Mouse (Mus musculus): ENCODE results near the gene Os9.
"Not testable (repeated sequence)": the region's sequence is repeated elsewhere in the genome, so short reads cannot be mapped to it uniquely, and the experiment has no call there.

Os9 gene

GRCm38 (mm10) chr10:127078677-127079575 lies 42.0 kb downstream of the Os9 start:
- no peak for DNase-seq

- no peak for DNase-seq
Observed at GRCm38 (mm10) chr10:127078001-127078676, 42.8 kb downstream of the Os9 start.

- no peak for DNase-seq
Observed at GRCm38 (mm10) chr10:127077515-127077914, 43.4 kb downstream of the Os9 start.

- no peak for DNase-seq
Observed at GRCm38 (mm10) chr10:127076082-127076481, 44.8 kb downstream of the Os9 start.

- no peak for DNase-seq
Observed at GRCm38 (mm10) chr10:127075651-127076050, 45.3 kb downstream of the Os9 start.

DNA sequence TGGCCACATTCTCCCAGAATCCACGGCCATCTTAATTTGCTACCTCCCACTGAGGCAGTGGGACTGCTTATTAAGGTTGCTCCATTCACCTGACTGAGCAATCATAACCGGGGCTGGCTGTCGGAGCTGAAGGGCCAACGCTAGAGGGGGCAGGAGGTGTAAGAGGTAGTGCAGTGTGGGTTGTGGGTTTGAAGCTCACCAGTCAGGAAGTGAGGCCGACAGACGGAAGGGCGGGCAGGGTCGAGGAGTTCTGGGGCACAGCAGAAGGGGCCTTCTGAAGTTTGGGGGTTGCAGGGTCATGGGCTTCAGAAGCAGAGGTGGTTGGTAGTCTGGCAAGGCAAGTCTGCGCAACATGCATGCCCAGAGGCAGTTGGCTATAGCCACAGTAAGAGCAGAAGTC lies 45.9 kb downstream of the Os9 start, which contains the start of gene Agap2:
Gene Agap2 (plus strand): TSS at position 205 of the 400 bp plus-strand sequence.
- no peak for DNase-seq

DNA sequence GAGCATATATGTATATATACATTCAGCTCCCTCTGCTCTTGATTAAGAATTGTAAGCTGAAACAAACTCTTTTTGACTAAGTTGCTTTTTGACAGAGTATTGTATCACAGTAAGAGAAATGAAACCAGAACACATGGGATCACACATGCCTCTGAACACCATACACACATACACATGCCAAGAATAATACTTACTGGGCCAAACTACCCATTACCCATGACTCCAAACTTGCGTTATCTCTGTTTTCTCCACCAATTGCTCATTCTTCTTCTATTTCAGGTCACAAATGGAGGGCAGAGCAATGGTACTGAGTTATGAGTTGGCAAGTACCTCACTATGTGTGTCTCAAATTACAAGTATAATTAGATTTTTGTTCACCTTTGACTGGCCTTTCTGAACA lies 47.0 kb downstream of the Os9 start:
- DNase-seq: no peak

DNA sequence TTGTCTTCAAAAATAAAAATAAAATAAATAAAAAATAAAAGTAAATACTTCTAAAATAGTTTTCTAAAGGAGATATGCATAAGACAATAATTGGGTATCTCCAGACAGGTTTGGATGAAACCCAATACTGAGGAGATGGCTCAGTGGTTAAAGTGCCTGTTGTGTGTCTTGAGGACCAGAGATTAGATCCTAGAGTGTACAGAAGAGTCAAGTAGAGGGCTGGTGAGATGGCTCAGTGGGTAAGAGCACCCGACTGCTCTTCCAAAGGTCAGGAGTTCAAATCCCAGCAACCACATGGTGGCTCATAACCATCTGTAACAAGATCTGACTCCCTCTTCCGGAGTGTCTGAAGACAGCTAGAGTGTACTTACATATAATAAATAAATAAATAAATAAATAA lies 48.0 kb downstream of the Os9 start:
- DNase-seq: not testable (repeated sequence)

DNA sequence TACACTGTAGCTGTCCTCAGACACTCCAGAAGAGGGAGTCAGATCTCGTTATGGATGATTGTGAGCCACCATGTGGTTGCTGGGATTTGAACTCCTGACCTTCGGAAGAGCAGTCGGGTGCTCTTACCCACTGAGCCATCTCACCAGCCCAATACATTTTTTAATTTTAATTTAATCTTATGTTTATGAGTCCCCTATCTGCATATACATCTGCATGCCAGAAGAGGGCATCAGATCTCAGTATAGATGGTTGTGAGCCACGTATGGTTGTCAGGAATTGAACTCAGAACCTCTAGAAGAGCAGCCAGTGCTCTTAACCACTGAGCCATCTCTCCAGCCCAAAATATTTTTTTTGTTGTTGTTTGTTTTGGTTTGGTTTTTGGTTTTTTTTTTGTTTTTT lies 48.7 kb downstream of the Os9 start:
- not testable (repeated sequence) for DNase-seq

DNA sequence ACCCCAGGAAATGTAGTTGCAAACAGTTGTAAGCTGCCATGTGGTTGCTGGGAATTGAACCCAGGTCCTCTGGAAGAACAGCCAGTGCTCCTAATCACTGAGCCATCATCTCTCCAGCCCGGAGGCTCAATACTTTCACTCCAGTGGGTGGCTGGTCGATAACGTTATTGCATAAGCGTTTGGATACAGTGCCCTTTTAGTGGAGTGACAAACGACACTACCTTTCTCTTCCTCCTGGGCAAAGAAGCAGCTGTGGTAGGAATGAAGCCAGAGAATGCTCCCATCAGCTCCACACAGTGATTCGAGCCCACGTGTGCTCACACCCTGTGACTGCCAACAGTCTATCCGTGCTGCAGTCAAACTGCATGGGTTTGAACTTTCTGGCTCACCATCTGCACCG lies 49.7 kb downstream of the Os9 start:
- no peak for DNase-seq

DNA sequence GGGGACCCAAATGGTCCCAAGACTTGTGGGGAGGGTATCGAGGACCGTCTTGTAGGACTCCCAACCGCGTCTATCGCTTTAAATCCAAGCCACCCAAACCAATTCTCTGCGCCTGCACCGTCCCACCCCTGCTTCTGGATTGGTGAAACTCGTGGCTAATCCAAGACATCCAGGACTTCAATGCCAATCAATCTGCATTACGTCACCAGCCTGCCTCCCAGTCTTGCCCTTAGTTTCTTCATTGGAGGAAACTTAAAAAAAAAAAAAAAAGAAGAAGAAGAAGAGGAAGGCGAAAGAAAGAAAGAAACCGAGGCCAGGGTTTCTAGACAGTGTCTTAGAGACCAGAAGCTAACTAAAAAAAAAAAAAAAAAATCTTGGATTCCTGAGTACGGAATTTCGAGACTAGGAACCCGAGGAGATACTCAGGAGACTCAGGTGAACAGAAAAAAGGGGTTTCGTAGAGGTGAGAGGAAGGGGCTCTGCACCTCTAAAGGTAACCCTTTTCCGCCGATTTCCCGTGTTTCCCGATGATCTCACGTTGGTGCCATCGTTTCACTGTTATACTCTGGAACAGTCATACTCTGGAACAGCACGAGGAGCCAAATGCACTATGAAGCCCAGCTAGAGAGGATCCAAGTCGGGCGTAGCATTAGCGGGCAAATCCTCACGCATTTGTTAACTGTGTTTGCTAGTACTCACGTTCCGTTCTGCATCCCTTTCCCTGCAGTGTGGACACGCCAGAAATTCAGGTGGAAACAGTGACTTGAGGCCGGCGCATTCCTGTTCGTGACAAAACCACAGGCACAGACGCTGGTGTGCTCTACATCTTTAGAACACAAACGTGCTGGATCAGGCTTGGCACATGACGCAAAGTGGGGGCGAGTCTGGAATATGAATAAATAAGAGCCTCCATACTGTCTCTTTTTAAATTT lies 50.5 kb downstream of the Os9 start, which contains the start of gene Tspan31:
Gene Tspan31 (minus strand): TSS at position 75 of the 932 bp plus-strand sequence.
- peak; percentile 96 for DNase-seq

DNA sequence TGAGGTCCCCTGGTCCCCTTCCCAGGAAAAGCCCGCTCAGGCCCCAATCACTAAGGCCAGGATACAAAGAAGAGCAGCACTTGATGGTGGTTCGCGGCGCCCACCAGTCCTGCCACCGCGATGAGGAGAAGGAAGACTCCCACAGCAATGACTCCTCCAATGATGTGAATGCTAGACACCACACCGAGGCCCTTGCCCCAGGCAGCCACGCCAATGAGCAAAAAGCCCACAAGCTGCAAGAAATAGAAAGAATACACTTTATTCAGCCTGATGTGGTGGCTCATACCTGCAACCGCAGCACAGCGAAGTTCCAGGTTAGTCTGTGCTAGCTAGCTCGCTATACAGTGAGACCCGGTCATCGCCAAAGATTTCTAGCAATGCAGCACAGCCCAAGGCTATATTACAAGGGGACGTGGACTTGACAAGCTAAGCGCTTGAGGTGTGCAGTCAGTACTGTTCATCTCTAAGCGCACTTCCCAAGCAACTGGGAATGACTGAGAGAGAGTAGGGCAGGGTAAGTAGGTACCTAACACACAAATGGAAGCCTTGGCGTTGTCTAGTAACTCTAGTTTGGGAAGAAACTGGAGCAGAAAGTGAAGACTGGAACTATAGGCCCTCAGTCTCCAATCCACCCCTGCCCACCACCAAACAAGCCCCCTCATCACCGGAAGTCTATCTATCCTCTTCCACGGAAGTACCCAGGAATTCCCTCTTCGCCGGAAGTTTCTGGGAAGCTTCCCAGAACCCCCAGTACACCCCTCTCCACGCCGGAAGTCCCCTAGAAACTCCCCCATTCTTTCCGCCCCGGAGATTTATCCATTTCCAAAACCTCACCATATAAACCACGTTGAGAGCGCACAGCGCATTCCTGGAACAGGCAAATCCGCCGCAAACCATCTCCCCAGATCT lies 51.4 kb downstream of the Os9 start:
- no peak for DNase-seq

- DNase-seq: no peak
Observed at GRCm38 (mm10) chr10:127068360-127069038, 52.4 kb downstream of the Os9 start.

DNA sequence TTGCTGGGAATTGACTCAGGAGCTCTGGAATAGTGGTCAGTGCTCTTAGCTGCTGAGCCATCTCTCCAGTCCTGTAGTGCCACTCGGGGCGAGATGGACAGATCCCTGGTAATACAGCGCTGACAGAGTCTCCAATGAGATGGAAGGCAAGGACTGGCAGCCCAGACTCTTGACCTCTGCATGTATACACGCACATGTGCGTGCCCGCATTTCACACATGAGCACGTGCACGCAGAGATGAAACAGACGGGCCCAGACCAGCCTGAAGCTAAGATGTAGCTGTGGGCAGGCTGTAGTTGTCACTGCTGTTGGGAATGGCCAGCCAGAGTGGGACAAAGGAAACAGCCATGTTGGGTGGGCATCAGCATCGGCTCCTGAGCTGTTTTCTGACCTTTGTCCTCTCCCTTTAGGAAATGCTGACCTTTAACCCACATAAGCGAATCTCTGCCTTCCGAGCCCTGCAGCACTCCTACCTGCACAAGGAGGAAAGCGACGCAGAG lies 54.4 kb downstream of the Os9 start:
- DNase-seq: no peak

GRCm38 (mm10) chr10:127065981-127066380 lies 55.0 kb downstream of the Os9 start:
- DNase-seq: no peak

- no peak for DNase-seq
Observed at GRCm38 (mm10) chr10:127063913-127064870, 56.7 kb downstream of the Os9 start.

- DNase-seq: peak; percentile 98
Observed at GRCm38 (mm10) chr10:127063239-127063872, 57.6 kb downstream of the Os9 start, which contains the start of gene Cdk4. Cdk4 (plus strand) TSS chr10:127063534.

DNA sequence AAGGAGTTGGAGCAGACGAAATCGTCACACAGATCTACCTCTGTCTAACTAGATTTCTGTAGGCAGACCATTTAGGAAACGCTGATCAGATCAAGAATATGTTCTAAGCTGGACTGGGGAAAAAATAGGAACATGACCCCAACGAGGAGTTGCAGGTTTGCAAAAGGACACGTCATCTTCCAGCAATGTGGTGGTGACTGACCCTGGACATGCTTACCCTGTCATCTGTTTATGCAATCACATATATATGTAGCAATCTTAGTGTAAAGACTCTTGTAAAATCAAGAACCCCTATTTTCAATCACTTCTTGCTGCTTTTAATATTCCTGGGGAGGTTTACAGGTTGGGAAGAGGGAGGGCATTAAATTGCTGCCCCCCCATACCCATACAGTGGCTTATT lies 58.4 kb downstream of the Os9 start:
- no peak for DNase-seq

GRCm38 (mm10) chr10:127062101-127062500 lies 58.8 kb downstream of the Os9 start:
- not testable (repeated sequence) for DNase-seq
